ENCODE assay signal across 8 mouse cellular contexts in genomic region chr10:81320550-81321347, GRCm38 (mm10). TPM values are rescaled to one million over a fixed set of nuclear protein-coding genes. Genes with fewer than 3 reads are reported as not detected.
A peak's percentile ranks its signal among the peaks of the same experiment; 100 is the strongest.
DNase-seq lines count a peak whose midpoint lies in the region; ATAC-seq and TF ChIP-seq lines count a peak whose summit lies in the region.

TSS of gene Cactin (plus strand) at chr10:81321103.

- TF ChIP-seq EP300 in heart, postnatal 0 days (IDR thresholded peaks at IDR 0.05; ENCODE audit: low read depth), result peak; percentile 96

- H3K4me2 ChIP-seq in forebrain, embryonic 12.5 days, result peak within 1 kb of the TSS; percentile 77
- peak within 1 kb of the TSS; percentile 86 for H3K4me2 ChIP-seq in heart, postnatal 0 days (ENCODE audit: low read depth, low read length)
- peak within 1 kb of the TSS; percentile 89 for H3K4me2 ChIP-seq in liver, embryonic 16.5 days (ENCODE audit: low read depth, low read length)
- H3K4me2 ChIP-seq in neural tube, embryonic 13.5 days, result peak within 1 kb of the TSS; percentile 87

- peak within 1 kb of the TSS; percentile 88 for H3K27ac ChIP-seq in forebrain, embryonic 12.5 days
- H3K27ac ChIP-seq in heart, postnatal 0 days (ENCODE audit: low read depth), result peak within 1 kb of the TSS; percentile 92
- H3K27ac ChIP-seq in liver, embryonic 16.5 days (ENCODE audit: low read length), result peak within 1 kb of the TSS; percentile 92
- peak within 1 kb of the TSS; percentile 89 for H3K27ac ChIP-seq in neural tube, embryonic 13.5 days (replicated peaks)
- peak within 1 kb of the TSS; percentile 94 for H3K27ac ChIP-seq in testis, adult 2 months (ENCODE audit: control insufficient read depth, insufficient read depth, low read depth, low read length)

- H3K36me3 ChIP-seq in E14TG2a.4 (ENCODE audit: insufficient read depth, low read length), result peaks cover 65% of the 10 kb centered on the region
- H3K36me3 ChIP-seq in forebrain, embryonic 12.5 days (replicated peaks), result peaks cover 49% of the 10 kb centered on the region
- peaks cover 55% of the 10 kb centered on the region for H3K36me3 ChIP-seq in heart, postnatal 0 days (replicated peaks; ENCODE audit: control insufficient read depth, insufficient read depth, low read length)
- peaks cover 41% of the 10 kb centered on the region for H3K36me3 ChIP-seq in liver, embryonic 16.5 days (ENCODE audit: control insufficient read depth, insufficient read depth)
- H3K36me3 ChIP-seq in neural tube, embryonic 13.5 days, result peaks cover 66% of the 10 kb centered on the region
- H3K36me3 ChIP-seq in testis, adult 2 months (ENCODE audit: control insufficient read depth, insufficient read depth, low read length), result no peaks in the 10 kb centered on the region; the same call in 1 of the 2 replicates

- peaks cover 84% of the 10 kb centered on the region for H3K4me1 ChIP-seq in E14TG2a.4 (replicated peaks; ENCODE audit: low read depth, low read length)
- H3K4me1 ChIP-seq in forebrain, embryonic 12.5 days, result peaks cover 38% of the 10 kb centered on the region
- H3K4me1 ChIP-seq in heart, postnatal 0 days (ENCODE audit: control insufficient read depth, insufficient read depth), result peaks cover 19% of the 10 kb centered on the region
- peaks cover 46% of the 10 kb centered on the region for H3K4me1 ChIP-seq in liver, embryonic 16.5 days (ENCODE audit: control insufficient read depth, low read depth, low read length)
- H3K4me1 ChIP-seq in neural tube, embryonic 13.5 days (replicated peaks), result peaks cover 37% of the 10 kb centered on the region
- H3K4me1 ChIP-seq in testis, adult 2 months (ENCODE audit: control insufficient read depth, insufficient read depth, low read length), result peaks cover 13% of the 10 kb centered on the region

- H3K9ac ChIP-seq in forebrain, embryonic 12.5 days, result peak within 1 kb of the TSS; percentile 79
- H3K9ac ChIP-seq in heart, postnatal 0 days (replicated peaks; ENCODE audit: low read depth, low read length), result peak within 1 kb of the TSS; percentile 93
- H3K9ac ChIP-seq in liver, embryonic 16.5 days (ENCODE audit: low read depth, low read length), result peak within 1 kb of the TSS; percentile 88
- peak within 1 kb of the TSS; percentile 88 for H3K9ac ChIP-seq in neural tube, embryonic 13.5 days

- H3K4me3 ChIP-seq in E14TG2a.4 (replicated peaks; ENCODE audit: low read length), result peak within 1 kb of the TSS; percentile 100
- peak within 1 kb of the TSS; percentile 96 for H3K4me3 ChIP-seq in forebrain, embryonic 12.5 days (replicated peaks)
- peak within 1 kb of the TSS; percentile 97 for H3K4me3 ChIP-seq in heart, postnatal 0 days (ENCODE audit: low read depth, low read length)
- H3K4me3 ChIP-seq in liver, embryonic 16.5 days (ENCODE audit: low read depth, low read length), result peak within 1 kb of the TSS; percentile 78
- H3K4me3 ChIP-seq in neural tube, embryonic 13.5 days, result peak within 1 kb of the TSS; percentile 90
- H3K4me3 ChIP-seq in testis, adult 2 months (ENCODE audit: control insufficient read depth, low read depth, low read length), result peak within 1 kb of the TSS; percentile 98

- TF ChIP-seq CTCF in E14TG2a.4 (conservative IDR thresholded peaks at IDR 0.05; ENCODE audit: low read length), result no peak
- TF ChIP-seq CTCF in heart, postnatal 0 days (IDR thresholded peaks at IDR 0.05; ENCODE audit: low read depth), result peak; percentile 29
- 0 out of 2 replicates have a peak, but pooled peaks have one; percentile 1 for TF ChIP-seq CTCF in testis, adult 2 months (IDR thresholded peaks at IDR 0.05; ENCODE audit: control insufficient read depth, insufficient read depth, insufficient replicate concordance, low read depth, low read length)

- no peaks in the 10 kb centered on the region for H3K27me3 ChIP-seq in E14TG2a.4 (ENCODE audit: insufficient read depth, low read length)
- peaks cover 6% of the 10 kb centered on the region; the same call in 1 of the 2 replicates for H3K27me3 ChIP-seq in forebrain, embryonic 12.5 days
- no peaks in the 10 kb centered on the region for H3K27me3 ChIP-seq in heart, postnatal 0 days (ENCODE audit: control insufficient read depth, insufficient read depth, low read length)
- H3K27me3 ChIP-seq in liver, embryonic 16.5 days (ENCODE audit: control insufficient read depth, insufficient read depth, low read depth, low read length), result no peaks in the 10 kb centered on the region
- H3K27me3 ChIP-seq in neural tube, embryonic 13.5 days, result no peaks in the 10 kb centered on the region
- no peaks in the 10 kb centered on the region for H3K27me3 ChIP-seq in testis, adult 2 months (ENCODE audit: control insufficient read depth, insufficient read depth, low read length)

- no peaks in the 10 kb centered on the region for H3K9me3 ChIP-seq in E14TG2a.4 (ENCODE audit: low read length)
- no peaks in the 10 kb centered on the region for H3K9me3 ChIP-seq in forebrain, embryonic 12.5 days
- no peaks in the 10 kb centered on the region for H3K9me3 ChIP-seq in heart, postnatal 0 days (replicated peaks; ENCODE audit: control insufficient read depth, low read length)
- H3K9me3 ChIP-seq in liver, embryonic 16.5 days (replicated peaks; ENCODE audit: control insufficient read depth, low read length), result no peaks in the 10 kb centered on the region
- no peaks in the 10 kb centered on the region for H3K9me3 ChIP-seq in neural tube, embryonic 13.5 days

- peak; percentile 100 for DNase-seq in c-Kit-positive CD71-positive TER-119-positive erythroid progenitor cells, embryonic 14.5 days (ENCODE audit: low spot score)
- peak; percentile 100 for DNase-seq in heart, postnatal 0 days (ENCODE audit: low spot score)
- DNase-seq in kidney, postnatal 4 days, result peak; percentile 99 to 100

- WGBS in forebrain, embryonic 12.5 days, result under 1% methylated on average over 68 of the region's 68 CpGs
- WGBS in heart, postnatal 0 days, result under 1% methylated on average over 67 of the region's 68 CpGs
- whole genome bisulfite sequencing in liver, embryonic 16.5 days (ENCODE audit: insufficient replicate concordance), result under 1% methylated on average over 68 of the region's 68 CpGs
- under 1% methylated on average over 68 of the region's 68 CpGs for WGBS in neural tube, embryonic 13.5 days

- ATAC-seq in forebrain, embryonic 12.5 days (ENCODE audit: low FRiP score), result peak; percentile 93
- ATAC-seq in heart, postnatal 0 days (ENCODE audit: insufficient read depth, low read depth), result peak; percentile 91
- ATAC-seq in liver, embryonic 16.5 days (ENCODE audit: low read depth), result peak; percentile 86
- peak; percentile 94 for ATAC-seq in neural tube, embryonic 13.5 days (ENCODE audit: low read depth)

- TF ChIP-seq POLR2A in testis, adult 2 months (IDR thresholded peaks at IDR 0.05; ENCODE audit: control insufficient read depth, low read depth, low read length), result peak; percentile 65; the same call in 1 of the 2 replicates

RNA-seq across cellular contexts. Expression of gene Cactin, which starts in this region (rescaled TPM):
- polyA plus RNA-seq in forebrain, embryonic 12.5 days (2016; fragmentation: Nextera tagmentation; extraction: Ambion mirVana), result 60.8 and 61.8 TPM in 2 replicates
- total RNA-seq in heart, postnatal 0 days (2014; rRNA removed; ENCODE audit: low replicate concordance), result 14.3 and 14.9 TPM in 2 replicates
- 12.8 and 13.7 TPM in 2 replicates for polyA plus RNA-seq in heart, postnatal 0 days (2015; fragmentation: Nextera tagmentation; extraction: Ambion mirVana)
- polyA plus RNA-seq in liver, embryonic 16.5 days (2015; fragmentation: Nextera tagmentation; extraction: Ambion mirVana), result 18.4 and 18.7 TPM in 2 replicates
- 32.5 and 42.5 TPM in 2 replicates for polyA plus RNA-seq in neural tube, embryonic 13.5 days (2015; fragmentation: Nextera tagmentation; extraction: Ambion mirVana)
- 13.4 and 16.5 TPM in 2 replicates for polyA plus RNA-seq in testis, adult 2 months (2012; rRNA removed)

Comparison
In these comparisons a context has a peak if more than half of its experiments do, and no peak if none do; other contexts are left out.
1. Peak in every context shown above with its lines: DNase-seq, ATAC-seq, H3K4me3 ChIP-seq and H3K27ac ChIP-seq.